In the genomic region with DNA sequence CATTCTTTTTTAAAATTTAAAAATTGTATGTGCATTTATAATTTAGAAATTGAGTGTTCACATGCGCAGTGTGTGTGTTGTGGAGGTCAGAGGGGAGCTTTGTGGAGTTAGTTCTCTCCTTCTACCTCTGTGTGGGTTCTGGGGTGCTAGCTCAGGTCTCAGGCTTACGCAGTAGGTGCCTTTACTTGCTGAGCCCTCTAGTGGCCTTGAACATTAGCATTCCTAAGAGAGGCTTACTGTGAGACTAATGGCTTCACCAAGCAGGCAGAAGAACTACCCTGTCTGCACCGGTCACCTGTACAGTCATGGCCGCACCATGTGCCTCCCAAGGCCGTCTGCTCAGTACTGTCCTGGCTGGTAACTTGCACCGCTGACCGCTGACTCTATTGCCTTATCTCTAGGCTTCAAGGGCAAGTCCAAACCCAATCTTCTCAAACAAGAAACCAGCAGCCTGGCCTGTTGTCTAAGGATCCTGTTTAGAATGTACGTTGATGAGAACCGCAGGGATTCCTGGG, we compare ENCODE assay signal across 14 mouse cellular contexts. TPM values are rescaled to one million over a fixed set of nuclear protein-coding genes. Genes with fewer than 3 reads are reported as not detected.
A peak's percentile ranks its signal among the peaks of the same experiment; 100 is the strongest.
DNase-seq lines count a peak whose midpoint lies in the region; ATAC-seq and TF ChIP-seq lines count a peak whose summit lies in the region.
"Had no signal": no experiment of that assay in that cellular context is flagged by ENCODE, and none has a peak within 500 bp of the region (broad histone marks: within the 10 kb centered on the region; RNA-seq: fewer than 3 reads in every experiment).

No protein-coding gene starts in this region.

- H3K9me3 ChIP-seq in liver, embryonic 14.5 days (ENCODE audit: control insufficient read depth, low read length), result no peaks in the 10 kb centered on the region
- H3K9me3 ChIP-seq in CH12.LX (replicated peaks; ENCODE audit: low read length), result no peaks in the 10 kb centered on the region
- no peaks in the 10 kb centered on the region for H3K9me3 ChIP-seq in ES-Bruce4 (replicated peaks; ENCODE audit: control insufficient read depth, insufficient read depth, low read length, poor library complexity, severe bottlenecking)
- H3K9me3 ChIP-seq: embryonic facial prominence, embryonic 12.5 days; midbrain, embryonic 15.5 days had no signal

- 0 out of 2 replicates have a peak, but pooled peaks have one; percentile 21 for TF ChIP-seq CTCF in liver, embryonic 14.5 days (IDR thresholded peaks at IDR 0.05; ENCODE audit: low read depth)
- peak in 1 of 2 experiments; percentile 52; a peak in 2 of 4 replicates for TF ChIP-seq CTCF in CH12.LX (conservative IDR thresholded peaks at IDR 0.05 in 1 of 2, IDR thresholded peaks at IDR 0.05 in 1 of 2; ENCODE audit: low read depth in 2 of 2, low read length in 2 of 2)
- peak; percentile 49 for TF ChIP-seq CTCF in ES-Bruce4 (IDR thresholded peaks at IDR 0.05; ENCODE audit: low read depth, low read length)

- no peak for TF ChIP-seq POLR2A in CH12.LX (IDR thresholded peaks at IDR 0.05; ENCODE audit: low read depth, low read length)
- TF ChIP-seq POLR2A in ES-Bruce4 (IDR thresholded peaks at IDR 0.05; ENCODE audit: insufficient read depth, low read length), result no peak

- no peaks in the 10 kb centered on the region for H3K4me1 ChIP-seq in liver, embryonic 14.5 days (replicated peaks; ENCODE audit: control insufficient read depth in 2 of 2, insufficient read depth in 2 of 2, low read length in 1 of 2)
- H3K4me1 ChIP-seq in CH12.LX (ENCODE audit: control insufficient read depth in 1 of 2, insufficient read depth in 2 of 2) (peaks cover 2 to 3% of the 10 kb centered on the region in 2 experiments; a peak in 1 of 4 replicates), ES-Bruce4 (ENCODE audit: control insufficient read depth, insufficient read depth, low read length) (peaks cover 2% of the 10 kb centered on the region)
- H3K4me1 ChIP-seq: embryonic facial prominence, embryonic 12.5 days; midbrain, embryonic 15.5 days had no signal

- in situ Hi-C loops in CH12.LX (cut with MboI; ENCODE audit: low pct_ligation_motif_present, low pct_unique_long_range_greater_than_20kb, low sequenced_read_pairs), result no loop called here

- no peak for TF ChIP-seq EP300 in liver, embryonic 14.5 days (IDR thresholded peaks at IDR 0.05; ENCODE audit: low read depth)
- TF ChIP-seq EP300 in CH12.LX (IDR thresholded peaks at IDR 0.05; ENCODE audit: low read length) (no peak), ES-Bruce4 (IDR thresholded peaks at IDR 0.05; ENCODE audit: insufficient read depth, low read depth, low read length) (0 out of 2 replicates have a peak, but pooled peaks have one; percentile 31)

- H3K27ac ChIP-seq in liver, embryonic 14.5 days, result no peak overlapping the region
- H3K27ac ChIP-seq in CH12.LX (ENCODE audit: insufficient read depth, low read depth), result no peak overlapping the region
- H3K27ac ChIP-seq in ES-Bruce4 (ENCODE audit: insufficient read depth, low read length), result no peak overlapping the region
- H3K27ac ChIP-seq: embryonic facial prominence, embryonic 12.5 days; midbrain, embryonic 15.5 days had no signal

- DNase-seq in liver, embryonic 14.5 days (ENCODE audit: low read depth in 3 of 3, low spot score in 3 of 3), result no peak
- no peak for DNase-seq in liver
- no peak for DNase-seq in CH12.LX (ENCODE audit: extremely low read depth)
- DNase-seq in adrenal gland, postnatal 36 days, result peak; percentile 59 to 63
- DNase-seq in yolk sac, embryonic 10.5 days (ENCODE audit: low spot score), result no peak
- DNase-seq in cerebellum, postnatal 10 days, result no peak
- DNase-seq: cerebellum, adult 11 months; cerebellum, postnatal 36 days; gastrocnemius, postnatal 25 days; lung, postnatal 10 days; right cerebral cortex, postnatal 14 days had no signal

- dilution Hi-C loops in CH12.LX (cut with MboI; ENCODE audit: extremely low pct_ligation_motif_present, extremely low pct_unique_long_range_greater_than_20kb, low sequenced_read_pairs), result no loop called here

- peaks cover 11% of the 10 kb centered on the region for H3K36me3 ChIP-seq in liver, embryonic 14.5 days (replicated peaks; ENCODE audit: control insufficient read depth, insufficient read depth, low read depth)
- H3K36me3 ChIP-seq in CH12.LX (replicated peaks in 1 of 2; ENCODE audit: control insufficient read depth in 1 of 2, insufficient read depth in 1 of 2, low read length in 1 of 2) (peaks cover 40 to 82% of the 10 kb centered on the region in 2 experiments), ES-Bruce4 (ENCODE audit: control insufficient read depth, insufficient read depth, low read length, poor library complexity, severe bottlenecking) (no peaks in the 10 kb centered on the region)

- H3K4me3 ChIP-seq in liver, embryonic 14.5 days (ENCODE audit: insufficient read depth in 1 of 2, low read depth in 2 of 2, low read length in 2 of 2), result no peak overlapping the region
- no peak overlapping the region for H3K4me3 ChIP-seq in CH12.LX (replicated peaks in 1 of 3; ENCODE audit: low read depth in 2 of 3, low read length in 2 of 3, poor library complexity in 1 of 3)
- peak overlapping the region; percentile 3; the same call in 1 of the 2 replicates for H3K4me3 ChIP-seq in ES-Bruce4 (ENCODE audit: low read depth, low read length)
- H3K4me3 ChIP-seq: embryonic facial prominence, embryonic 12.5 days; midbrain, embryonic 15.5 days had no signal

- H3K27me3 ChIP-seq in liver, embryonic 14.5 days (ENCODE audit: control insufficient read depth, insufficient read depth, low read length), result no peaks in the 10 kb centered on the region
- H3K27me3 ChIP-seq in CH12.LX (replicated peaks) (no peaks in the 10 kb centered on the region), ES-Bruce4 (ENCODE audit: control insufficient read depth, insufficient read depth, low read length, poor library complexity, severe bottlenecking) (no peaks in the 10 kb centered on the region)
- H3K27me3 ChIP-seq: embryonic facial prominence, embryonic 12.5 days; midbrain, embryonic 15.5 days had no signal

- no peaks in the 10 kb centered on the region for H3K79me2 ChIP-seq in CH12.LX (replicated peaks; ENCODE audit: control insufficient read depth, extremely low read depth, insufficient read depth, poor library complexity, severe bottlenecking)

- no peak overlapping the region for H3K4me2 ChIP-seq in liver, embryonic 14.5 days (ENCODE audit: low read depth)
- H3K4me2 ChIP-seq in CH12.LX (ENCODE audit: insufficient read depth, low read depth, poor library complexity, severe bottlenecking), result no peak overlapping the region
- H3K4me2 ChIP-seq: embryonic facial prominence, embryonic 12.5 days; midbrain, embryonic 15.5 days had no signal

- WGBS in liver, embryonic 14.5 days (ENCODE audit: insufficient replicate concordance), result 77% methylated on average over 9 of the region's 9 CpGs

- TF ChIP-seq RAD21 in CH12.LX (IDR thresholded peaks at IDR 0.05; ENCODE audit: low read depth, low read length), result peak; percentile 28

- no peak overlapping the region for H3K9ac ChIP-seq in liver, embryonic 14.5 days (replicated peaks)
- no peak overlapping the region for H3K9ac ChIP-seq in CH12.LX (ENCODE audit: insufficient read depth, low read depth)
- no peak overlapping the region for H3K9ac ChIP-seq in ES-Bruce4 (ENCODE audit: low read depth, poor library complexity, severe bottlenecking)
- H3K9ac ChIP-seq: embryonic facial prominence, embryonic 12.5 days; midbrain, embryonic 15.5 days had no signal

- ATAC-seq in liver, embryonic 14.5 days (ENCODE audit: insufficient read depth), result no peak
- ATAC-seq: midbrain, embryonic 15.5 days had no signal

TF ChIP-seq in CH12.LX, 34 proteins besides CTCF, POLR2A, EP300 and RAD21:
- TF ChIP-seq SMC3 (IDR thresholded peaks at IDR 0.05; ENCODE audit: low read depth, low read length) (peak; percentile 38), MAFK (IDR thresholded peaks at IDR 0.05; ENCODE audit: insufficient replicate concordance, low read length) (no peak)

RNA-seq across cellular contexts. Expression of gene Cse1l, which starts 14.4 kb away (rescaled TPM):
- 25.2 and 33.9 TPM in 2 replicates for polyA plus RNA-seq in liver, embryonic 14.5 days (2012; rRNA removed)
- polyA plus RNA-seq in liver, embryonic 14.5 days (2014; fragmentation: Nextera tagmentation; extraction: Ambion mirVana), result 63.9 and 68.7 TPM in 2 replicates
- total RNA-seq in CH12.LX (2012; rRNA removed), result 76.0 and 101 TPM in 2 replicates
- 165 and 167 TPM in 2 replicates for total RNA-seq in CH12.LX (2014; rRNA removed)
- polyA plus RNA-seq in CH12.LX (2012; ENCODE audit: insufficient read length, low read depth), result 131 and 162 TPM in 2 replicates
- 273 and 298 TPM in 2 replicates for polyA plus RNA-seq in ES-Bruce4 (2011; ENCODE audit: insufficient read depth, insufficient read length, low read depth, missing spikeins)
- total RNA-seq in adrenal gland, postnatal 36 days (2021), result 10 to 100 TPM; 63.8 to 66.6 TPM

Comparison
In these comparisons a context has a peak if more than half of its experiments do, and no peak if none do; other contexts are left out.
1. DNase-seq: peak in adrenal gland, postnatal 36 days (2 of 2); none in liver, embryonic 14.5 days (0 of 3), liver (single experiment), CH12.LX (single experiment), yolk sac, embryonic 10.5 days (single experiment) and cerebellum, postnatal 10 days (0 of 2).